Mouse (Mus musculus) induced T-regulatory cell, adult 2 months (primary cell): ENCODE measurements around the gene Ggt1.
"Not testable (repeated sequence)": the region's sequence is repeated elsewhere in the genome, so short reads cannot be mapped to it uniquely, and the experiment has no call there.

Experiments
- DNase-seq: peaks from one replicate; pipeline ENCODE4 v3.0.0-alpha.2; 2012; ENCODE audit warnings: low read depth

Gene Ggt1

GRCm38 (mm10) chr10:75561071-75561654 is at the start of gene Ggt1:
TSS of gene Ggt1 (plus strand) at chr10:75561604.
- DNase-seq = no peak

GRCm38 (mm10) chr10:75511897-75512296 is 49.5 kb upstream of the Ggt1 start:
- no peak for DNase-seq

- DNase-seq = no peak
Measured at GRCm38 (mm10) chr10:75512796-75513195, 48.6 kb upstream of the Ggt1 start.

- no peak for DNase-seq
Measured at GRCm38 (mm10) chr10:75513306-75514067, 47.9 kb upstream of the Ggt1 start.

GRCm38 (mm10) chr10:75514361-75514760 is 47.0 kb upstream of the Ggt1 start:
- DNase-seq = no peak

- DNase-seq = no peak
Measured at GRCm38 (mm10) chr10:75515216-75516037, 46.0 kb upstream of the Ggt1 start.

- peak; percentile 29 for DNase-seq
Measured at GRCm38 (mm10) chr10:75516038-75516723, 45.2 kb upstream of the Ggt1 start.

GRCm38 (mm10) chr10:75516724-75517072 is 44.7 kb upstream of the Ggt1 start:
- DNase-seq = no peak

GRCm38 (mm10) chr10:75517073-75517757 is 44.2 kb upstream of the Ggt1 start, which contains the start of gene Snrpd3:
TSS of gene Snrpd3 (plus strand) at chr10:75517551.
- DNase-seq = peak; percentile 98

GRCm38 (mm10) chr10:75517758-75518143 is 43.7 kb upstream of the Ggt1 start, which contains the start of gene Gucd1:
TSS of gene Gucd1 (minus strand) at chr10:75517972.
- peak; percentile 98 for DNase-seq

- no peak for DNase-seq
Measured at GRCm38 (mm10) chr10:75520581-75520980, 40.8 kb upstream of the Ggt1 start.

GRCm38 (mm10) chr10:75521643-75522042 is 39.8 kb upstream of the Ggt1 start:
- no peak for DNase-seq

- not testable (repeated sequence) for DNase-seq
Measured at GRCm38 (mm10) chr10:75525450-75525849, 36.0 kb upstream of the Ggt1 start.

GRCm38 (mm10) chr10:75530322-75530721 is 31.1 kb upstream of the Ggt1 start:
- no peak for DNase-seq

- peak; percentile 65 for DNase-seq
Measured at GRCm38 (mm10) chr10:75531532-75532090, 29.8 kb upstream of the Ggt1 start.

GRCm38 (mm10) chr10:75534216-75534615 is 27.2 kb upstream of the Ggt1 start:
- no peak for DNase-seq

- no peak for DNase-seq
Measured at GRCm38 (mm10) chr10:75534934-75535333, 26.5 kb upstream of the Ggt1 start.

GRCm38 (mm10) chr10:75535423-75535822 is 26.0 kb upstream of the Ggt1 start:
- no peak for DNase-seq

GRCm38 (mm10) chr10:75536123-75536522 is 25.3 kb upstream of the Ggt1 start:
- DNase-seq = peak; percentile 51

- no peak for DNase-seq
Measured at GRCm38 (mm10) chr10:75547901-75548300, 13.5 kb upstream of the Ggt1 start.

- DNase-seq = no peak
Measured at GRCm38 (mm10) chr10:75548486-75548885, 12.9 kb upstream of the Ggt1 start.
